Mouse (Mus musculus): ENCODE results near the gene Got1.

Gene Got1

DNA sequence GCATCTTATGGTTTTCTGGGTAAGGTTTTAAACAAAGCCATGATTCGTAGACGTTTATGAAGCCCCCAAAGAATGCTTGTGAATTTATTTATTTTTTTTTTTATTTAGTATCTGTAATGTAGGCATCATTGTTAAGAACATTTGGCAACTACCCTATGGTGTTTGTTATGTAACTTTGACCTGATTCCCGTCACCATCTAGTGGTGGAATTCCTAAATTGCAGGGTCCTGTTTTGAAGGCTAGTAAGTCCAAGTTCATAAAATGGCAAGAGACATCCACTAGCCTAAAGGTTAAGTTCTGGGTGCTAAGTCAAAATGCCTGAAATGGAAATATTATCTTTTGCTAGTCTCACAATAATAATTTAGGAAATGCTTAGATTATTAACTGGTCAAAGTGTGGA lies 37.0 kb downstream of the Got1 start:
- peak; percentile 26 for DNase-seq (ENCODE audit: low read depth, low spot score)

GRCm38 (mm10) chr19:43480512-43480911 lies 43.9 kb downstream of the Got1 start:
- DNase-seq (ENCODE audit: low read depth, low spot score) = no peak

DNA sequence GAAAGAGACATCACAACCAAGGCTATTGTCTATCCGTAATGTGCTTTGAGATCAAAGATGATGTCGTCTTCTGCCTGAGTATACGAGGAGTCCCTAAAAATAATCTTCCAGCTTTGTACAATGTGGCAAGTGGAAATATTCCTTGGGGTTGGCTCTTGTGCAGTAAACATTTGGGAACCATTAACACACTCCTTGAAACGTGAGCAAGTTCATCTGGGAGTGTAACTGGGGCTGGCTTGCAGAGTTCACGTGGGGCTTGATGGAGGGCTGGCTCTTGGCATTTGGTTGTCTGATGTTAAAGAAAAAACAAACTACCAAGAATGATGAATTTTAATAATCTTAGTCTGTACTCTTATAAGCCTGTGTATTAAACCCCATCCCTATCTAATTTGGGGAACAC lies 45.0 kb downstream of the Got1 start:
- DNase-seq (ENCODE audit: low read depth, low spot score) = no peak

DNA sequence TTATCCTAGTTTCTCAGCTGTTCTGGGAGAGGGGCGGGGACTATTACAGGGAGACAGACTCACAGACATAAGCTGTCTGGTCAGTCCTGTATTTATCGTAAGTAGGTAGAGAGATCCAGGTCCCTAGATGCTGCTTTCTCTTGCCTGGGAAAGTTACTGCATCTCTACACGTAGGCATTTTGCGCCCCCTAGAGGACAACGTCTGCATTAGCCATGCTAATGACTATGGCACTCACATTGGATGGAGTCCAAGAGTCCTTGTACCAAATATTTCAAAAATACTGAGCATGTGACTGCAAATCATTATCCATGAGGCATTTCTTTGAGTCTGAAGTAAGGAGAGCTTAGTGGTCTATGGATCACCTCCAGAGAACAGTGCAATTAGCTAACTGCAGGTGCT lies 45.5 kb downstream of the Got1 start:
- DNase-seq (ENCODE audit: low read depth, low spot score) = peak; percentile 52

- DNase-seq (ENCODE audit: low read depth, low spot score) = no peak
Measured at GRCm38 (mm10) chr19:43477436-43477835, 47.0 kb downstream of the Got1 start.

- no peak for DNase-seq (ENCODE audit: low read depth, low spot score)
Measured at GRCm38 (mm10) chr19:43476063-43476462, 48.3 kb downstream of the Got1 start.

DNA sequence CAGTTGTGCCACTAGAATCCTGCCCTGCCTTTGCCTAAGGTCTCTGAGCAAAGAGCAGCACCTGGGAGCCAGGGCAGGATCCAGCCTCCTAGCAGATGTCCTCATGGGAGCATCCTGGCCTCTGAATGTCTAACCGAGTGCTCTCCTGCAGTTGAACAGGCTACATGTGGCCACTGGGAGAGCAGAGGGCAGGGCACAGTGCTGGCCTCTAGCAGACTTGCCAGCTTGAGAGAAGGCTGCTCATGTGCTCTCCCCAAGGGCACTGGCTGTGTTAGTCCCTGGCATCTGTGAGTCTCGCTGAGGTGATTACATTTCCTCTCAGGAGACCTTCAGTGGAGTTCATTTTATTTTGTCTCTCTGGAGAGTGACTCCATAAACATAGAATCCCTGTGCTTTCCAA lies 48.8 kb downstream of the Got1 start:
- no peak for DNase-seq (ENCODE audit: low read depth, low spot score)

GRCm38 (mm10) chr19:43472781-43473180 lies 51.6 kb downstream of the Got1 start:
- no peak for DNase-seq (ENCODE audit: low read depth, low spot score)

DNA sequence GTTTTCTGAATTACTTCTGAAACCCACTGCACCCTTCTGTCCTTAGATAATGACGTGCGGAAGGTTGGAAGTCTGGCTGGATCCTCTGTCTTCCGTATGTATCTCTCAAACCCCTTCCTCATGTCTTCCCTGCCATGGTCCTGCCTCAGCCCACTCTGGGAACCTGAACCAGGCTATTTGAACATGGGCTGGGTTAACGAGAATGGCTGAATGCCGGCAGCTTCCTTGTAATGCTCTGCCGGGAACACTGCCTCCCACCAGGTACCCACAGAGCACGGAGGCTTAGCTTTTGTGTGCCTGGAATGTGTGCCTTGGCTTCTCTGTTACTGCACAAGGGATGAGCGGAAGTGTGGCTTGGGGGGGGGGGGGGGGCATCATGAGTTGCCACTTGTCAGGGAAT lies 52.1 kb downstream of the Got1 start:
- no peak for DNase-seq (ENCODE audit: low read depth, low spot score)

DNA sequence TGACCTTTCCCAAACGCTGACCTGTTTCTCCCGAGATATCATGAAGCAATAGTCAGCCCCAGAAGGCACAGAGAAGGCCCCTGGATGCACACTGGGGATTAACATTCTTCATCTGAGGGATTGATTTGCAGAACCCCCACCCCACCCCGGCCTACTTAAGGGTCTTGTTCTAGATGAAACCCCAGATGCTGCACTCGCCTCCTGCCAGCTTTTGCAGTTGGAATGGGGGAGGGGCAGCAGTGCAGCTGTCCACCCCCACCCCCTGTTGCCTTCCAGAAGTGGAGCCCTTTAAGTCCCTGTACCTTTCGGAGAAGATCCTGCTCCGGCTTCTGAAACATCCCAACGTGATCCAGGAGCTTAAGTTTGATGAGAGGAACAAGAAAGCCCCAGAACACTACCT lies 55.1 kb downstream of the Got1 start:
- no peak for DNase-seq (ENCODE audit: low read depth, low spot score)

DNA sequence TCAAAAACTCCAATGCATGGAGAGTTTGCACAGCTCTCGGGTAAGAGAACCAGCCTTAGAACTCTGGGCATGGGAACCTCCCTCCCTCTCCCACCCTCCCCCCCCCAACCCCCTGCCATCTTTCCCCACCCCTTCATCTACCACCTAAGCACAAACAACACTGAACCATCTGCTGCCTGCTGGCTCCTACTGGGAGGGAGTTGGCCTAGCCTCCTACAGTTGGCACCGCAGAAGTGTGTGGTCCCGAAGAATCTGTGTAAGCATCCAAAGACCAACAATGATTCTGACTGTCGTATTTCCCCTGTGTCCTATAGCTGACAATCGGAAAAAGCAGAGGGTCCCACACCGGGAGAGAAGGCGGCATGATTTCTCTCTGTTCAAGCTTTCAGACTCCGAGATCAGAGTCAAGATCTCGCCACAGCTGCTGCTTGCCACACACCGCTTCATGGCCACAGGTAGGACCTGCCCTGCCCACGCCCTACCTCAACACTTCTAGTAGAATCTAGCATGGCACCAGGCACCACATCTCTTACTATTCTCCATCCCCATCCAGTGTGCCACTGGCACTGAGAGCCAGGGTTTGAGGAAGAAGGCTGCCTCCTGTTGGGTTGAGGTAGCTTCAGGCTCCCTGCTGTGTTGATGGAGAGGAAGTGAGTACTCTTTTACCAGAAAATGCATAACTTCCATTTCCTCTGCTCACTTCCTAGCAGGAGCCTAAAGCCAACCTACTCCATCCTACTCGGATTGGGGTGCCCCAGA lies 56.3 kb downstream of the Got1 start:
- no peak for DNase-seq (ENCODE audit: low read depth, low spot score)

GRCm38 (mm10) chr19:43465601-43466255 lies 58.7 kb downstream of the Got1 start:
- no peak for DNase-seq (ENCODE audit: low read depth, low spot score)

- DNase-seq (ENCODE audit: low read depth, low spot score) = no peak
Measured at GRCm38 (mm10) chr19:43465076-43465475, 59.3 kb downstream of the Got1 start.

GRCm38 (mm10) chr19:43464294-43464687 lies 60.1 kb downstream of the Got1 start:
- no peak for DNase-seq (ENCODE audit: low read depth, low spot score)

GRCm38 (mm10) chr19:43463546-43464293 lies 60.7 kb downstream of the Got1 start:
- DNase-seq (ENCODE audit: low read depth, low spot score) = no peak

DNA sequence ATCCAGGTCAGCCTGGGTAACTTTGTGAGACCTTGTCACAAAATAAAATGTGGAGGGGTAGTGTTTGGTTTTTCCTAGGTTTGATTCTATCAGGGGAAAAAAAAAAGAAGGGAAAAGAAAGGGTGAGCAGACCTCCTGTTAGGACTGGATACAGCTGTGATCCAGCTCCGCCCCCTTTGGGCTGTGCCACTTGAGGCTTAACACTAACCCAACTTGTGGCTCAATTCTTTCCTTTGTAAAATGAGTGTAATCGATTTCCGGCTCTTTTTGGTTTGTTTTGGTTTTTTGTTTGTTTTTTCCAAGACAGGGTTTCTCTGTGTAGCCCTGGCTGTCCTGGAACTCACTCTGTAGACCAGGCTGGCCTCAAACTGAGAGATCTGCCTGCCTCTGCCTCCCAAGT lies 62.3 kb downstream of the Got1 start:
- DNase-seq (ENCODE audit: low read depth, low spot score) = no peak

GRCm38 (mm10) chr19:43460481-43460880 lies 63.9 kb downstream of the Got1 start:
- no peak for DNase-seq (ENCODE audit: low read depth, low spot score)

DNA sequence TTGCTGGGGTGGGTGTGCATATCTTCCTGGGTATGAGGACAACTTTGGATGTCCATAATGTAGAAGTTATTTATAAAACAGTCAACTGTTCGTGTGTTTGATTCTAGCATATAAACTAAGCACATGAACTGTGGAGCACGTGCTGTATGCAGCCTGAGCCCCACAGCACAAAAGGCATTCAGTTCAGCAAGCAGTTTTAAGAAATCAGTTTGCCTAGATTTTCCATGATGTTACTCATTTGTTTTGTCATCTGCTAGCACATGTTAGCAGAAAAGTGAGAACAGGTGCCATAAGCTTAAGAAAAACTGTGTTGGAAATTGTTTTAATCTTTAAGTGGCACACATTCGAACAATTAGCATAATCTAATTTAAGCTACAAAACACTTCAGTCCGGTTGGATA lies 64.5 kb downstream of the Got1 start:
- DNase-seq (ENCODE audit: low read depth, low spot score) = no peak

- no peak for DNase-seq (ENCODE audit: low read depth, low spot score)
Measured at GRCm38 (mm10) chr19:43453025-43453424, 71.4 kb downstream of the Got1 start.

DNA sequence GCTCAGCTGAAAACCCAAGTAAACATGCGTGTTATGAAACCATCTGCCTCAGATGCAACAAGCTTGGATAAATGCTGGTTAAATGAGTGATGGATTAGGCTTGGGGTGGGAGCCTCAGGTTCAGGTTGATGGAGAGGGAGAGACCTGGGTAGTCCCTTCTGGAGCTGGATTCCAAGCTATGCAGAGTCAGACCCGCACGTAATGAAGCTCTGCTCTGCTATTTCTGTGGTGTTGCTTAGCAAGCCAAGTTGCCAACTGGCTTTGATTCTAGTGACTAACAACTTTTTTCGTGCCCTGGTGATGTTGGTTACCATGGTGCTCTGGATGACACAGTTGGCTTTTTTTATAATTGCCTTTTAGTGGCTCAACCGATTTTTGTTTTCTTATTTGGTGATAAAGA lies 72.2 kb downstream of the Got1 start:
- DNase-seq (ENCODE audit: low read depth, low spot score) = no peak

DNA sequence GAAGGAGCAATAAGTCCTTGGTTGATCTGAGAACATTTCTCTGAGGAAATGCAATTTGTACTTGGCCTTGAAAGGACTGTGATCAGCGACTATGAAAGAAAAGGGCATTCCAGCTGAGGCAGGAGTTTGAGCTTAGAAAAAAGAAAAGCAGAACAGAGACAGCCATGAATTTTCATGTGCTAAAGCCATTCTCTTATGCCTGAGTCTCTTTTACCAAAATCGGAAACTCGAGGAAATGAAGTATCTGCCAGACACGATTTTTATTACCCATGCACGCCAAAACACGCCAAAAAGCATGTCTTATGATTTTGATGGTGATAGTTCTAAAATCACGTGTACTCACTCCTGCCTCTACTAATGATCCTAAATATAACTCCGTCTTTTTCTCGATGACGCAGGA lies 72.8 kb downstream of the Got1 start:
- no peak for DNase-seq (ENCODE audit: low read depth, low spot score)
